Mouse (Mus musculus): ENCODE data around the gene Tshz2.

The Tshz2 gene

DNA sequence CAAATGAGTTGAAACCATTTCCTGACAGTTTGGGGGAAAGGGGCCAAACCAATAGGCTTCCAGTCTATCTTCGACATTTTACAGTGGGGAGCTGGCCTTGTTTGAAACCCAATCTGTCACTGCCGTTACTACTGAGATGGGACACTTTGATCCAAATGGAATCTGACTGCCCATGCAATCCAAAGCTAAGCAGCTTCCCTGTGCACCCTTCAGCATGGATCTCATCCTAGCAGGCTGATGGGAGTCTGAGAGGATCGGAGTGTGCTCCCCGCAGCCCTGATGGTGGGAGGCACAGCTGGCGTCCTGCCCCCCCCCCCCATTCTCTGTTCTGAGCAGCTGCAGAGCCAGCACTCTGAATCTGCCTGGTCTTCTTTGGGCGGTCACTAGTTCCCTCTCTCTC, 384.5 kb downstream of the Tshz2 start:
- DNase-seq = no peak

DNA sequence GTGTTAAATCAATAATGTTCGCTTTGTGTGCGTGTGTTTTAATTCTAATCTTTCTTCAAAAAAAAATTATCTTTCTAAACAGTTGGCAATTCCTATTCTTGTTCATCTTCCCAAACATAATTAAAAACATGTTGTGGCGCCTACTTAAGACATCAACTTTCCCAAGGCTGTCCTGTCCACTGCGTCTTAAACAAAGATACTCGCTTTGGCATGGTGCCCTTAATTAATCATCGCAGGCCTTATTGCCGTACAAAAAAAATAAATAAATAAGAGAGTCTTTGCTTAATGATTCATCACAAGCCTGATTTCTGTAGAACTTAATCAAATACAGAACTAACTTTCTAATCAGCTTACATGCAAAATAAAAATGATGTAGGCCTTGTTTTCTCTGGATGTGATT, 385.1 kb downstream of the Tshz2 start:
- DNase-seq = no peak

DNA sequence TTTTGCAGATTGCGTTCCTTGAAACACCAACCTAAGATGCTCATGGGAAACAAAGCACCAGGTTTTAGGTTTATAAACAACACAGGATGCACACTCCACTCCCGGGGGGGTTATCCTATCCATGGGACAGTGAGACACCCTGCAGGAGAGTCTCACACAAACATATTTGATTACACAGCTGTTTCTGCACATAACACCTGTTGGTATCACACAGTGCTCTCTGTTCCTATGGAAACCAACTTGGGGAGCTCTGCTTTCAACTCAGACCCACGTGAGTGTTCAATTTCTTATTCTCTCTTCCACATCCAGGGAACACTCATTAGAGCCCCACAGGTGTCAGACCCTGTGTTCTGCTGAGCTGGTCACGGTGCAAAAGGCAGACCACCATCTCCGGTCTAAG, 390.1 kb downstream of the Tshz2 start:
- DNase-seq = no peak

DNA sequence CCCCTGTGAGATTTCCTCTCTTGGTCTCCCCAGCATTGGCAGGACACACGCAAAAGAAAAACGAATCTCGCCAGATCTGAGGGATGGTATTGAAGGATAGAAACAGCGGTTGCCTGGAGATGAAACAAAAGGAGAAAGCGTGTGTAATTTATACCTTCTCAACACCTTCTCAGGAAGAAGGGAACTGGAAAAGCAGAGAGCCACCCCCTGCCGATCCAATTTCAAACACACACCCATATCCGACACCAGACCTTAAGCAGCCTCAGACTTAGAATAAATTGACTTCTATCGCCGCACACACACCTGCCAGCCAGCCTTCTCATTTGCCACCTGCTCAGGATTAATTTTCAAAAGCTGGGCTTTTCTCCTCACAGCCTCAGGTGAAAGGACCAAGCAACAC, 390.9 kb downstream of the Tshz2 start:
- DNase-seq = no peak

DNA sequence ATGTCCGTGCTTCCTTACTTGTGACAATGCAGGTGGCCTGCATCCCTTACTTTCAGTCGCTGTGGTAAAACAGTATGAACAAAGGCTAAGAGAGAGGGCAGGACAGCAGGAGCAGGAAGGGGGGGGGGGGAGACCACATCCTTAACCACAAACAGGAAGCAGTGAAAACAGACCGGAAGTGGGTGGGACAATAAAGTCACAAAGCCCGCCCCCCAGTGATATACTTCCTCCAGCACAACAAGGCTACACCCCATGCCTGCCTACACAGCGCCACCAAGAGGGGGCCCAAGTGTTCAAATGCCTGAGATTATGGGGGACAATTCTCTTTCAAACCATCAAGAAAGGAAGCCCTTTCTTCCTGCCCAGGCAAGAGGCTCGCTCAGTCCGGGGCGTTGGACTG, 392.1 kb downstream of the Tshz2 start:
- DNase-seq = no peak

DNA sequence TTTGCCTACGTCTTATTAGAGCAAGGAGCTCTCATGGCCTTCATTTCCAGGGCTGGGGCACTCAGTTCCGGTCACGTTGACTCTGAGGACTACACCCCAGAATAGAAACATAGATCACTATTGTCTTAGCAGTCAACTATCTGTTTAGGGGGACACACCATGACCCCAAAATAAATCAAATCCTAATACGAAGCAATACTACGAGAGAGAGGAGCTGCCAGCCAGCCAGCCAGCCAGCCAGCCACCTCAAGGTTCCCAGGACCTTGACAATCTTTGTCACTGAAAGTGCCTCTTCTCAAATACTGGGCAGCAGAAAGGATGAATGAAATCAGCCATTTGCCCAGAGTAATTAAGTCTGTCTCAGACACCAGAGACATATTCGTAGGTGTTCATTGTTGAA, 393.1 kb downstream of the Tshz2 start:
- no peak for DNase-seq

DNA sequence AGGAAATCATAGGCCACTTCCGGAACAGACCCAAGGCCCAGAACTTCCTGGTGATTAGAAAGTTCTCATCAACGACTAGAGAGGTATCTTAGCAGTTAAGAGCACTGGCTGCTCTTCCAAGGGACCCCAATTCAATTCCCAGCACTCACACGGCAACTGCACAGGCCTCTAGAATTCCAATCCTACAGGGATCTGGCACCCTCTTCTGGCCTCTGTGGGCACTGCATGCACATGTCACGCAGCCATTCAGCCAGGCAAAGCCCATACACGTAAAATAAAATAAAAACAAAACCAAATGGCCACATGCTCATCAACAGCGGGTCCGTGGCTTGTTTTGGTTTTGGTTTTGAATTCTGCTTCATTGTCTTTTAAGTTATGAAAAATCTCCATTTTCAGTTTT, 395.0 kb downstream of the Tshz2 start:
- peak in 1 of 2 experiments; percentile 7 for DNase-seq

DNA sequence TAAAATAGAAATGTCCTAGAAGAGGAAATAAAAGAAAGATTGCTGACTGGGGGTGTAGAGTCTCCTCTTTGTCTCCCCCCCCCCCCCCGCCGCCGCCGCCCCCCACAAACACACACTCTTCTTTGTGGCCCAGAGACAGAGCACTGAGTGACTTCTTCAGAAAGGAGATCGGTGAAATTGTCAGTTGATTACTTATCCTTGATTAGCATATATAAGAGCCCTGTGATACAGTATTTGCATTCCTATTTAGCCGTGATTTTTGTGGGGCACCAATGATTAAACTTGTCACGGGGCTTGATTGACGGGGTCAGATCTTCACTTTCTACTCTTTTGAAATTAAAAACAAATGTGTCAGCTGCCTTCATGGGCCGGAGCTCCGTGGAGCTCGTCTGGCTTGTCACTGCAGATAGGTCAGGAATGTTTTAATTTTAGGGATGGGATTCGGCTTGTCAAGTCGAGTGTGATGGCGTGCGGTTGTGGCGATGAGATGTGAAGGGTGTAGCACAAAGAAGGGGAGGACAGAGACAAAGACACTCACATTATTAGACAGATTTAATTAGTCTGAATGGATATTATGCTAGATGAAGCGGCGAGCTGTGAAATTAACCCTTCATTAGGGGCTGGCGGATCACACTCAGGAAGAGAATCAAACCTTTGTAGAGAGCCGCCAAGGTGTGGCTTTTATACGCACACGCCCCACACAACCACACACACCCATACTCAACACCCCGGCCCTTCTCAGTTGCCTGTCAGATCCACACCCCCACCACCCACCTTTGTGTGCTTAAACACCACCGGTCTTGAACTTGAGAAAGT, 395.9 kb downstream of the Tshz2 start:
- no peak for DNase-seq

DNA sequence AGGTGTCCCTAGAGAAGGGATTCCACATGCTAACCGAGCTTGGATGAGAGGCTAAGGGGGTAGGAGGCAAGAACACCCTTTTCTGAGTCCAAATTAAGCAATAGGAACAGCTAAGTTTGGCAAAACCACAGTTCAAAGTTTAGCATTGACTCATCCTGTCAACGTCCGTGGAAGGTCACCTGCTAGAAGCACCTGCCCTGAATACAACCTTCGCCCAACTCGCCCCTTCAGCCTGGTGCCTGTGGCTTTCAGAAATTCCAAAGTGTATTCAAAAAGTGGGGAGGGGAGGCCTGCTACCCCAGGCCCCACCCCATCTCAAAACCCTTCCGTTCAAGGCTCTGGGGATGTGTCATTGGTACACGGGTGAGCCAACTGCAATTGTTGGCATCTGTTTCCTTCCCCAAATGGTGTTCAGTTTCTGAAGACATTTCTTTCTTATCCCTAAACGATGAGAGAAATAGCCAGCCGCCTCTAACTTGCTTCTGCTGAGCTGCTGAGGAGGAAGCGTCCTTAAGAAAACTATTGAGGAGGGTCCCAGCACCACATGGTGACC, 396.6 kb downstream of the Tshz2 start:
- no peak for DNase-seq

DNA sequence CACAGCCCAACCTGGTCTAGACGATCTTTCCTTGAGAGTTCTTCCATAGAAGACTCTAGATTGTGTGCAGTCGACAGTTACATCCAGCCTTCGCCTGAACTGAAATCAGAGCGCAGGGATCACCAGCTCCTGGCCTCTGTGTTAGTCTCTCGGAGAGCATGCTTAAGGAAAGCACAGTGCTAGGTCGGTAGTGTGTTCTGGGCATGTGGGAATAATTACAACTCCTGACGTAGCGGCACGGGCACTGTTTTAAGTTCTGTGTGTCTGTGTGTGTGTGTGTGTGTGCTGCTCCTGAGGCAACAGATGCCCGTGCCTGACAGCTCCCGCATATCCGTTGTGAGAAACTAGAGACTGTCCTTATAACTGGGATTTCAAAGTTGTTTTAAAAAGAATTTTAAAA, 398.4 kb downstream of the Tshz2 start:
- no peak for DNase-seq

DNA sequence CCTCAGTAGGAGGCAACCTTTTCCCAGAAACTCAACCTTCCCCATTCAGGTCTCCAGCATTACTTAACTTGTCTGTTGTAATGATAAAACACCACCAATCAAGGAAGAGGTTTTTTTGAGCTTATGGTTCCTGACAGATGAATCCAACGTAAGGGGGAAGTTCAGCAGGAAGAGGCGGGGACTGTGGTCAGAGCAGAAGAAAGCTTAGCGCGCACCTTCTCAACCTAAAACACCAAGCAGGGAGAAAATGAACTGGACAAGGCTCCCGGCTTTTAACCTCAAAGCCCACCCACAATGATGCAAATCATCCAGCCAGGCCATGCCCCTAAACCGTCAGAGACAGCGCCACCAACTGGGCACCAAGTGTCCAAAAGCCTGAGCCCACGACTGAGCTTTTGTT, 399.1 kb downstream of the Tshz2 start:
- DNase-seq = no peak

DNA sequence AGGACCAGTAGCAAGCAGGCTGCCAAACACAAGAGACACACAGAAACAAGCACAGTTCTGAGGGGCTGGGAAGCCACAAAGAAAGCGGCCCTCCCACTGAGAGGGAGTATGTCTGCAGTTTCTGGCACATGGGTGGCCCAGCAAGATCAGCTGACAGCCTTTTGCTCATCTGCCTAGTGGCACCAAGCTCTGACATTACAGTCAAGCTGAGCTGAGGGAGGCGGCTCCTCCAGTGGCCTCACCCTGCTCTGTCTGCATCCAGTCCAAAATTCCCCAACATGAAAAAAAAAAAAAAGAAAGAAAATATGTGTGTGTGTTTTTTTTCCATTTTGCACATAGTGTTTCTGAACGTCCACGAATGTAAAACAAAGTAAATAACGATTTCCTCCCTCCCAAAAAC, 400.4 kb downstream of the Tshz2 start:
- DNase-seq = no peak

DNA sequence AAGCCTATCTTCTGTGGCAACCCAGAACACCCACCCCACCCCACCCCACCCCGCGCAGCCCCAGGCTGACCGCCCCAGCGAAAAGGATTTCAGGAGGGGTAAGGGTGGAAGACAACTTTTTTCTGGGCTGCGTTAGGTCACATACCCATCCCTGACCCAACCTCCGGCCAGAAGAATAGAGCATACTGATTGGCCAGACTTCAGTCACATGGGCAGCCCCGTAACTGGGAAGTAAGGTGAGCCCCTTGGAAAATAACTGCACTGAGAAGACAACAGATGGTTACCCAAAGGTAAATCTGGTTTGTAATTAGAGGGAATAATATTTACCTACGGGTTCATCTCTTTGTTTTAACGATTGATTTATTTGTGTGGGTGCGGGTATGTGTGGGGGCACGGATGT, 402.0 kb downstream of the Tshz2 start:
- no peak for DNase-seq

DNA sequence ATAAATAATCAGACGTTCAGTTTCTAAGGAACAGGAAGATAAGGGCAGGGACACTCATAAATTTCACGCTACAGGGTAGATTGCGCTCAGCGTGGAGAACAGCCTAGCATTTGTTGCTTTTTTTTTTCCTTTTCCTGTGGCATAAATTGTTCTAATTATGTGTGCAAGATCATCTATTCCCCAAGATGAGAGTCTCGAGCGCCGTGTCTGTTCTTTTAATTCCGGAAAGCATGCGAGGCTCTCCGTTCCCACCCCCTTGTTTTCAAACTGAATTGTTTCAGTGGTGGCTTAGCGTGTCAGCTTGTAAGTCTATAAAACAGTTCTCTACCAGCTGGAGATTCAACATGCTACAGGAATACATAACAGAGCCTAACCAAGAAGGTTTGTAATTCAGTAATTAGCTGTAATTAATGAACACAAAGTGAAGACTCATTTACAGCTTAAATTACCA, 404.0 kb downstream of the Tshz2 start:
- DNase-seq = no peak

DNA sequence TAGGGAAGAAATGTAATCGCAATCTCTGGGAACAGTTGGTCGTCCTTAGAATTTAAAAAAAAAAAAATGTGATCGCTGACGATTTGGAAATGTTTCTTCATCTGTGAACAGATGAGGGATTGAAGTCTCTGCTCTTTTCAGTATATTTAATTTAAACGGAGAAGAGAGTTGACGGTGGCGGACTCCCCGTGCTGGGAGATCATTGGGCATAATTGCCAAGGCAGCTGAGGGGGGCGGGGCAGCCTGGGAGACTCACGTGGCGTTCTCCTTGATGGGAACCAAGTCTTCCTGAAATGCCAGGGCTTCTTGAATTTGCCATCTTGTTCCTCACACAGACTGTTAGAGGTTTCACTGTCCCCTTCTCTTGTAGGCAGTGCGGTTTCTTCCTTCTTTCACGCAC, 404.5 kb downstream of the Tshz2 start:
- peak in 1 of 2 experiments; percentile 11 for DNase-seq

DNA sequence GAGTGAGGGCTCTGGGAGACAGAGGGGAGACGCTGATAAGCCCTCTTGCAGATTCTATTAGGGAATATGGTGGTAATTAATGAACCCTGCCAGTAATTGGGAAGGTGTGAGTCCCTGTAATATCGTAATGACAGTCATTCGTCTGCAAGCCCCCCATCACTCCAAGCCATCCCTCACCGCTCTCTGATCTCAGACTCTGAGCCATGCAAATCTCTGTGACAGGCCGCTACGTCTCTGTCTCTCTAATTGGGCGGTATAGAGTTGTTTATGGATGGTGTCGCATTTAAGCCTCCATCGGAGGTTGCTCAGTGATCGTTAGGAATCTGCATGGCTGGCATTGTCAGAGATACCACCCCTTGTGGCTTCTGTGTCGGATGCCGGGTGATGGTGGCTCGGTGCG, 407.0 kb downstream of the Tshz2 start:
- no peak for DNase-seq

DNA sequence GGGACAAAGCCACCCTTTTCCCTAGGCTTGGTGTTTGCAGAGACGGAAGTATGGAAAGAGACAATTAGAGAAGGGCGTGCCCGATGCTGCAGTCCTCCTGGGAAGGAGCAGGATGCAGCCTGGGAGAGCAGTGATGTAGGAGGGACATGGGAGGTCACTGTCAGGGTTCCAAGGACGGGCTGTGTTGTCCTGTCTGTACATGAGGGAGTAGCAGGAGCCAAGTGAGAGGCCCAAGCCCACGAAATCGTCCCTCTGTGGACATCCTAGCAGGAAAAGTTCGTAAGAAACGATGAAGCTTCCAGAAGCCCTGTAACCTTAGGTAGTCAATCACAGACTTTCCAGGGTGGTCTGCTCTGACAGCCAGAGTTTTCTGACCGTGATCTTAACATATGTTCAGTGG, 408.3 kb downstream of the Tshz2 start:
- no peak for DNase-seq

DNA sequence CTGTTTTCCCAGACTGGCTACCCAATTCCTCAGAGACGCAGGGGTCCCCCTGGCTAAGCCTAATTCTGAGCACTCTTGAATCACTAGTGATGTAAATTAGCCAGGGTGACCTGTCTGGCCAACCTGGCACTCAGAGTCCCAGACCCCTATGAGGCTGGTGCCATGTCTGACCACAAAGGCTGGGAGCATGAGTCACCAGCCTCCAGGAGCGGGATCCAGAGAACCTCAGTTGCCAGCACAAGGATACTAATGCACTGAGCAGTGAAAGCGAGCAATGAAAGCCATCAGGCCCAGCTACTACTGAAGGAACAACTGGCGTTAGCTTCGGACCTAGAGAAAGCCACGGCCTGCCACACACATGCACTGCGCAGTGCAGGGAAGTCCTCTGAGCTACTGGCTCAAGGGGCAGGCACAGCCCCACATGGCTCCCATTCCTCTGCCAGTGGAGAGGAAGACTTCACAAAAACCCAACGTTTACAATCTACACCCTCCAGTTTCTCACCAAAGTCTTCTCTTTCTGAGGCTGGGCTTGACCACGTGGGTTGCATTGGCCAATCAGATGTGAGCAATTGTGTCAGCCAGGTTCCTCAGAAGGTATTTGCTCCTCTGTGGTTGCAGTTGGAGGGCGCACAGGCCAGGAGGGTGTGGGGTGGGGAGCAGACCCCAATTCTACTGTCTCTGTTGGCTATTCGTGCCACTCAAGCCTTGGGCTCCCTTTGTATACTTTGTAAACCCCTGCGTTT, 409.8 kb downstream of the Tshz2 start:
- no peak for DNase-seq

DNA sequence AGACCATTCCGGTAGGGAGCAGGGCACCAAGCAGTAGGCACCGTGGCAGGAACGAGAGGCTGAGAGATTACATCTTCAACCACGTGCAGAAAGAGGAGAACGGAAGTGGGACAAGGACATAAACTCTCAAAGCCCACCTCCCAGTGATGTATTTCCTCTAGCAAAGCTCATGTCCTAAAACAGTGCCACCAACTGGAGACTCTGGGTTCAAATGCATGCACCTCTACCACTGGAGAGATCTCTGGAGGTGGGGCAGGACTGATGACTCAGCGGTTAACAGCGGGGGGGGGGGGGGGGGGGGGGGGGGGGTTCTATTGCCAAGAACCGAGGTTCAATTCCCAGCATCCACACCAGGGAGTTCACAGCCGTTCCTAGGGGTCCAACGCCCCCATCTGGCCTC, 410.5 kb downstream of the Tshz2 start:
- DNase-seq = no peak

DNA sequence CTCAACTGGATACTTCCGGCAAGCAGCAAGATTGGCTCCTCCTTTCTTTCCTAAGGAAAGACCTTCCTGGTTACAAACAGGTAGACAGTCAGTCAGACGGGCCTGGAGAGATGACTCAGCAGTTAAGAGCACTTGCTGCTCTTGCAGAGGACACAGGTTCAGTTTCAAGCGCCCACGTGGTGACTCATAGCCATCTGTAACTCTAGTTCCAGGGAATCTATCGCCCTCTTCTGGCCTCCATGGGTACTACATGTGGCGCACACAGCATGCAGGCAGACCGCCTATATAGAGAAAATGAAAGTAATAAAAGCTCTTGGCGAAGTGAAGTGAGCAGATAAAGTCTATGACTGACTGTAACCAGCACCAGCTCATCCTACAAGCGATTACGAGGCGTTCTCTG, 413.1 kb downstream of the Tshz2 start:
- no peak for DNase-seq

DNA sequence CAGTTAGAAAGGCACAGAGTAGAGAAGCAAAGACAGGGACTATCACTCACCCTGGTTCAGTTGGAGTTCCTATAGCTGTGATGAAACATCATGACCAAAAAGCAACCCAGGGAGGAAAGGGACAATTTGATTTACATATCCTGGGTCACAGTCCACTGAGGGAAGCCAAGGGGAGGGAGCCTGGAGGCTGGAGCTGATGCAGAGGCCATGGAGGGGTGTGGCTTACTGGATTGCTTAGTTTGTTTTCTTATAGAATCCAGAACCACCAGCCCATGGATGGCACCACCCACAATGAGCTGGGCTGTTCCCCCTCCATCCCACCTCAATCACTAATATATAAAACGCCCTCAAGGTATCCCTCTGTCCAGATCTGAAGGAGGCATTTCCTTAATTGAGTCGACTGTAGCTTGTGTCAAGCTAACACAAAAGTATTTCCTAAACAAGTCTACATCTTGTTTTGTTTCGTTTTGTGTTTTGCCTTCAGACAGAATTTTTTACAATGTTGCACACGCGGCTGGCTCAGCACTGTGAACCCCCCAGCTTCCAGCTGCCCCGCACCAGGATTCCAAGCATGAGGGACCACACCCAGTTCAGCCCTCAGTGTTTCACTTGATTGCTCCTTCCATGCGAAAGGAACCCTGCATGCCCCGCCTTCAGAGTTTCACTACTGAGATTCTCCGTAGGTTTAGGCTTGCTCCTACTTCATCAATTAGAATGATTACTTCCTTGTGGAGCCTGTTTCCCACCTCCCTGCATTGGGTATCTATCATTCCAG, 413.7 kb downstream of the Tshz2 start:
- no peak for DNase-seq

DNA sequence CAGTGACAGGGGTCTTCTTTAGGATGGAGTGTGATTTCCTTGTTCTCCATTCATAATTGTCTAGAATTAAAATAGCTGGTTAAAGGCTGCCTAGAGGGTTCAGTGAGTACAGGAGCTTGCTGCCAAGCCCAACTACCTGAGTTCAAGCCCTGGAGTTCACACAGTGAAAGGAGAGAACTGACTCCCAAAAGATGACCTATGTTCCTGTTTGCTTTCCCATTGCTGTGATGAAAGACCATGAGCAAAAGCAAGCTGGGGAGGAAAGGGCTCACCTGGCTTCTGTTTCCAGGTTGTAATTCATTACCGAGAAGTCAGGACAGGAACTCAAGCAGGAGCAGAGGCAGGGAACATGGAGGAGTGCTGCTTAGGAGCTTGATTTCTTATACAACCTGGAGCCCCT, 416.0 kb downstream of the Tshz2 start:
- DNase-seq = no peak

DNA sequence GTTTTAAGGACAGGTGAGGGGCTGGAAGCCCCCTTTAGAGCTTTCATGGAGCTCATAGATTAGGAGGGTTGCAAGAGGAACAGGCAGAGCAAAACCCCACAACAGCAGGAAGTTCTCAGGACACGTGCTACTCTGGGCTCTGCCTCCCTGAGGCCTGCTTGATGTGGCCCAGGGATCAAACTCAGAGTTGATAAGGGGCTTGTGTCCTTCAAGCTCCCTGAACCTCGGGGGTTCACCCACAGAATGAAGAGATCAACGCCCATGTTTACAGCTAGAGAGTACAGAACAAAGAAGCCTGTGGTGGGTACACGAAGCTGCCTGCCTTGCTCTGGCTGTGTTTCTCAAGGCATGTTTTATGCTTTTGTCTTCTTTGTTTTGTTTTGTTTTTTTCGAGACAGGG, 417.8 kb downstream of the Tshz2 start:
- no peak for DNase-seq

Measured in cerebellum, postnatal 25 days (tissue).